Mouse (Mus musculus) stomach, embryonic 16.5 days (tissue): ENCODE data around the gene Smim17. TPM values are rescaled to one million over a fixed set of nuclear protein-coding genes. Genes with fewer than 3 reads are reported as not detected.

ENCODE experiments used
- ATAC-seq: fragments of 200-750 bp; cut with Nextera tagmentation; 2 replicates; pipeline ENCODE4 v1.8.0; 2017; ENCODE audit warnings: moderate number of reproducible peaks, moderate TSS enrichment; ENCODE audit not compliant: insufficient read depth, low FRiP score
- H3K27ac ChIP-seq: fragments of 300-500 bp; sonication (generic); 2 replicates; pipeline ENCODE4 v1.5.1; 2014; ENCODE audit warnings: low read length
- H3K27me3 ChIP-seq: fragments of 300-500 bp; sonication (generic); 2 replicates; pipeline ENCODE4 v1.6.1; 2014; ENCODE audit warnings: low read length, control low read depth, mixed read lengths; ENCODE audit not compliant: control insufficient read depth, insufficient read depth
- H3K36me3 ChIP-seq: fragments of 300-500 bp; sonication (generic); 2 replicates; pipeline ENCODE4 v1.6.1; 2014; ENCODE audit warnings: low read length; ENCODE audit not compliant: control insufficient read depth, insufficient read depth
- H3K4me1 ChIP-seq: fragments of 300-500 bp; sonication (generic); 2 replicates; pipeline ENCODE4 v1.6.1; 2014; ENCODE audit warnings: low read length, control low read depth, mixed read lengths; ENCODE audit not compliant: control insufficient read depth, insufficient read depth
- H3K4me2 ChIP-seq: fragments of 300-500 bp; sonication (generic); 2 replicates; pipeline ENCODE4 v1.6.1; 2014; ENCODE audit warnings: low read depth, low read length, mixed read lengths
- H3K4me3 ChIP-seq: fragments of 300-500 bp; sonication (generic); replicated peaks from 2 replicates; pipeline ENCODE4 v1.5.1; 2014; ENCODE audit warnings: mild to moderate bottlenecking, low read length
- H3K9ac ChIP-seq: fragments of 300-500 bp; sonication (generic); 2 replicates; pipeline ENCODE4 v1.6.1; 2014; ENCODE audit warnings: low read length
- H3K9me3 ChIP-seq: fragments of 300-500 bp; sonication (generic); replicated peaks from 2 replicates; pipeline ENCODE4 v1.6.1; 2016; ENCODE audit warnings: low read length, control low read depth; ENCODE audit not compliant: control insufficient read depth
- WGBS: fragments of 180-500 bp; shearing (Covaris S2); extraction: QIAGEN DNeasy Blood & Tissue Kit; methylation state at CpG from one replicate; pipeline ENCODE4 v1.1.7; 2014; 5-methylcytosine and 5-hydroxymethylcytosine counted together
- polyA plus RNA-seq: library from polyadenylated mRNA; unstranded; fragments of >200 nt; fragmentation: Nextera tagmentation; extraction: Ambion mirVana; gene quantifications from 2 replicates; pipeline ENCODE4 v1.2.1, GENCODE M21; 2015

The Smim17 gene
- polyA plus RNA-seq, result 0.31 TPM in 1 of 2 replicates, not detected in the other

DNA sequence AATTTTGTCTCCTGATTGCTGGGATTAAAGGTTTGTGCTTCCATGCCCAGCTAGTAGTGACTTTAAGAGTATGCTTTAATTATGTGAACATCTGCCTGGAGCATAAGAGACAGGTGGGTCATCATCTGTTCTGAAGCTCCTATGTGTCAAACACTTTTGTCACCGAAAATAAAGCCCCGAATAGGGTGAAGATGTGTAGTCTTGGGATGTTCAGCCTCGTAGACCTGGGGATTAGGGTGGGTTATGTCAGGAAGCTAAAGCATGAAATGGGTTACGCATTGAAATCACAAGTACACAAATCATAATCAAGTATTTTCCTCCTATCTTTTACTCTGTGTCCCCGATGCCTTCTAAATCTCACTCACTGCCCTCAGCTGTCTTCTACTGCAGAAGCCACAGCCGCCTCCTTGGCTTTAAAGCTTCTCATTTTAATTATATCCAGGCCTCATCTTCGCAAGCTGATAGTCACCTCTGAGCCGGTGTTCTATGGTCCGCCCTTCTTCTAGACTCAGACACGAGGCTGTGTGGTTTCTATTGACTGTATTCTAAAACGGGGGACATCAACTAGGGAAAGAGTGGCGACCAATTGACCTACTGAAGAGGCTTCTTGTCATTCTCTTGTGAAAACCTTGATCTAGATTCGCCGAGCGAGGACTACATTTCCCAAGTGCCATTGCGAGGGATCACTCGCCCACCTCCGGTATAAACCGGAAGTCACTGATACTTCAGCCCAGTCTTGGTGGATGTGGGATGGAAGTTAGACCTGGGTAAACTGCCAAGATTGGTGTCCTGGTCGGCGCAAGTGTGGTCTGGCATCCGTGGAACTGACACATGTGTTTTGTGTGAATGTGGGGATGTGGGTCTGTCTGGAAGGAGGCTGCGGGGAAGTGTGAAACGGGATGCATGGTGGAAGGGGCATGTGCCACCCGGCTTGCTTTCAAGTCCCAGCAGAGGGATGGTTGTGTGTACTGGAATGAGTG, at the start of gene Smim17:
TSS of gene Smim17 (plus strand) at position 720 of the 980 bp plus-strand sequence.
- WGBS, result 25% methylated on average over 25 of the region's 25 CpGs
- Histone ChIP-seq H3K4me1 (no peaks in the 10 kb centered on the region), H3K9ac (peak within 1 kb of the TSS; percentile 68), H3K36me3 (no peaks in the 10 kb centered on the region), H3K4me2 (peak within 1 kb of the TSS; percentile 65), H3K9me3 (no peaks in the 10 kb centered on the region), H3K27ac (no peak within 1 kb of the TSS), H3K27me3 (no peaks in the 10 kb centered on the region), H3K4me3 (peak within 1 kb of the TSS; percentile 55)
- peak; percentile 60; the same call in 1 of the 2 replicates for ATAC-seq

GRCm38 (mm10) chr7:6358121-6358520, 40.4 kb upstream of the Smim17 start:
- no peak overlapping the region for H3K27ac ChIP-seq
- WGBS, result 54% methylated on average over 2 of the region's 2 CpGs
- no peaks in the 10 kb centered on the region for H3K27me3 ChIP-seq
- ATAC-seq, result no peak
- H3K9me3 ChIP-seq, result no peaks in the 10 kb centered on the region
- peaks cover 3% of the 10 kb centered on the region for H3K4me1 ChIP-seq
- H3K36me3 ChIP-seq, result no peaks in the 10 kb centered on the region
- no peak overlapping the region for H3K4me2 ChIP-seq
- H3K9ac ChIP-seq, result no peak overlapping the region
- H3K4me3 ChIP-seq, result no peak overlapping the region

DNA sequence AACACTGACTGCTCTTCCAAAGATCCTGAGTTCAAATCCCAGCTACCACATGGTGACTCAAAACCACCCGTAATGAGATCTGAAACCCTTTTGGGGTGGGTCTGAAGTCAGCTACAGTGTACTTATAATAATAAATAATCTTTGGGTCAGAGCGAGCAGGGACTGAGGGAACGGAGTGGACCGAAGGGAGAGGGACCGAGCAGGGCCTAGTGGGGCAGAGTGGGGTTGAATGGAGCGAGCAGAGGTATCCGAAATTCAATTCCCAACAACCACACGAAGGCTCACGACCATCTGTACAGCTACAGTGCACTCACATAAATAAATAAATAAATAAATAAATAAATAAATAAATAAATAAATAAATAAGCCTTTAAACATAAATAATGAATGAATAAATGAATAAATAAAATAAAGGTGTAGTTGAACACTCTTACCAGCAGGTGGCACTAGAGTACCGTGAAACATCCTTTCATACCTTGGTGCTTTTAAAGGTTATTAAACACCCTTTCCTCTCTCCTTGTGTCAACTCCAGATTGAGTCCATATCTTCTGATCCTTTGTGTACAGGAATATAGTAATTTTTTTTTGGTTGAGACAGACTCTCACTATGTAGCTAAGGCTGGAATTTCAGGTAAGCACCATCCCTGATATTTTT, 39.5 kb upstream of the Smim17 start:
- H3K9ac ChIP-seq, result no peak overlapping the region
- H3K27ac ChIP-seq, result no peak overlapping the region
- H3K27me3 ChIP-seq, result no peaks in the 10 kb centered on the region
- ATAC-seq, result no peak
- no peak overlapping the region for H3K4me3 ChIP-seq
- no peaks in the 10 kb centered on the region for H3K36me3 ChIP-seq
- 55% methylated on average over 10 of the region's 10 CpGs for WGBS
- H3K4me2 ChIP-seq, result no peak overlapping the region
- no peaks in the 10 kb centered on the region for H3K9me3 ChIP-seq
- H3K4me1 ChIP-seq, result peaks cover 9% of the 10 kb centered on the region

GRCm38 (mm10) chr7:6360477-6361060, 37.9 kb upstream of the Smim17 start:
- H3K27me3 ChIP-seq, result no peaks in the 10 kb centered on the region
- H3K9me3 ChIP-seq, result no peaks in the 10 kb centered on the region
- no peak overlapping the region for H3K27ac ChIP-seq
- no peak overlapping the region for H3K4me2 ChIP-seq
- H3K4me1 ChIP-seq, result peaks cover 10% of the 10 kb centered on the region
- H3K36me3 ChIP-seq, result no peaks in the 10 kb centered on the region
- WGBS, result 14% methylated on average over 9 of the region's 9 CpGs
- H3K9ac ChIP-seq, result no peak overlapping the region
- no peak overlapping the region for H3K4me3 ChIP-seq
- ATAC-seq, result no peak

GRCm38 (mm10) chr7:6361756-6362155, 36.8 kb upstream of the Smim17 start:
- no peak for ATAC-seq
- peak overlapping the region; percentile 68 for H3K4me3 ChIP-seq
- peak overlapping the region; percentile 88 for H3K27ac ChIP-seq
- H3K9ac ChIP-seq, result peak overlapping the region; percentile 73
- H3K36me3 ChIP-seq, result no peaks in the 10 kb centered on the region
- peak overlapping the region; percentile 64 for H3K4me2 ChIP-seq
- H3K27me3 ChIP-seq, result no peaks in the 10 kb centered on the region
- no peaks in the 10 kb centered on the region for H3K9me3 ChIP-seq
- peaks cover 10% of the 10 kb centered on the region for H3K4me1 ChIP-seq
- WGBS, result 23% methylated on average over 7 of the region's 7 CpGs

DNA sequence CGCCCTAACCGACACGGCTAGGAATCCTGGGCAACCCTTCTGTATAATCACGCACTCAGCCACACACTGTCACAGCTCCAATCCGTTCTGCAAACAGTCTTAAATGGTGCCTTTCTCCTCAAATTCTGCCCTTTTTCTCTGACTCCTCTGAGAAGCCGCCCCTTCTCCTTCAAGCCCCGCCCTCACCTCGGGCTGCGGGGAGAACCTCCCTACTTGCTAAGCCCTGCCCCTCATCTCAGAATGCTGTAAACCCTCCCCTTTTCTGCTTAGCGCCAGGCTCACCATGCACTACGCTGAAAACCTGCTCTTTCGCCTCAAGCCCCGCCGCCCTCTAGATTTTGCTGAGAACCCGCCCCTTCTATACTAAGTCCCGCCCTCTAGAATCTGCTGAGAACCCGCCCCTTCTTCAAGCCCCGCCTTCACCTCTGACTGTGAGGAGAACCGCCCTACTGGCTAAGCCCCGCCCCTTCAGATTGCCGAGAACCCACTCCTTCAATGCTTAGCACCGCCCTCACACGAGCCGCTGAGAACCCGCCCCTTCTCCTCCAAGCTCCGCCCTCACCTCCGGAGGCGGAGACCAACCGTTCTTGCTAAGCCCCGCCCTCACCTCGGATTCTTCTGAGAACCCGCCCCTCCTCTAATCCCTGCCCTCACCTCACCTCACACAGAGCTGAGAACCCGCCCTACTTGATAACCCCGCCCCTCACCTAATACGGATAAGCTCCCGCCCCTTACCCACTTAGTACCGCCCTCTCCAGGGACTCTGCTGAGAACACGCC, 36.1 kb upstream of the Smim17 start:
- Histone ChIP-seq H3K27me3 (no peaks in the 10 kb centered on the region), H3K27ac (peak overlapping the region; percentile 93), H3K4me2 (peak overlapping the region; percentile 71), H3K9ac (peak overlapping the region; percentile 73), H3K4me3 (peak overlapping the region; percentile 68), H3K9me3 (no peaks in the 10 kb centered on the region), H3K36me3 (no peaks in the 10 kb centered on the region), H3K4me1 (peaks cover 10% of the 10 kb centered on the region)
- WGBS, result under 1% methylated on average over 37 of the region's 38 CpGs
- ATAC-seq, result peak; percentile 95

DNA sequence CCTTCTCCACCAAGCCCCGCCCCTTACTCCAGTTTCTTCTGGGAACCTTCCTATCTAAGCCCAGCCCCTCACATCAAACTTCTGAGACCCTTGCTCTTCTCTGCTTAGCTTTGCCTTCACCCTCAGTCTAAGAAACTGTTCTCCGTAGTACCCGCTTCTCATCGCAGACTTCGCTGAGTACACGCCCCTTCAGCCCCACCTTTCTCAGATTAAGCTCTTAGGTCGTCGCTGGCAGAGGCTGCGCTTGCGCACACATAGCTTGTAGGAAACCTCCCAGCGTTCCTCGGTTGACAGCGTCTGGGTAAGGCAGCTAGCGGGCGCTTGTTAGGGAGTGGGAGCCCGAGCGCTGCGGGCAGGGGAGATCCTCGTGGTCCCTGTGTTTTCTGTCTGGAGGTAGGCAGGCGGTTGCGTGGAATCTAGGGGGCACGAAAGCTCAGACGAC, 35.4 kb upstream of the Smim17 start, which contains the start of gene Zfp78:
TSS of gene Zfp78 (plus strand) at position 234 of the 442 bp plus-strand sequence.
- Histone ChIP-seq H3K4me2 (peak within 1 kb of the TSS; percentile 71), H3K9ac (peak within 1 kb of the TSS; percentile 78), H3K27me3 (no peaks in the 10 kb centered on the region), H3K36me3 (no peaks in the 10 kb centered on the region), H3K4me1 (peaks cover 10% of the 10 kb centered on the region), H3K9me3 (no peaks in the 10 kb centered on the region), H3K4me3 (peak within 1 kb of the TSS; percentile 68), H3K27ac (peak within 1 kb of the TSS; percentile 93)
- ATAC-seq, result peak; percentile 81
- WGBS, result under 1% methylated on average over 23 of the region's 23 CpGs

GRCm38 (mm10) chr7:6364761-6365160, 33.8 kb upstream of the Smim17 start:
- Histone ChIP-seq H3K27me3 (no peaks in the 10 kb centered on the region), H3K9ac (no peak overlapping the region), H3K36me3 (no peaks in the 10 kb centered on the region), H3K4me2 (no peak overlapping the region), H3K4me3 (no peak overlapping the region), H3K27ac (no peak overlapping the region), H3K4me1 (peaks cover 10% of the 10 kb centered on the region), H3K9me3 (no peaks in the 10 kb centered on the region)
- 60% methylated on average over 1 of the region's 1 CpGs for WGBS
- no peak for ATAC-seq
